Mouse (Mus musculus) spleen, postnatal 4 days (tissue): ENCODE data around the gene Foxi1.
"Not testable (repeated sequence)": the region's sequence is repeated elsewhere in the genome, so short reads cannot be mapped to it uniquely, and the experiment has no call there.

Experiments used
- DNase-seq, 2 experiments: peaks; one replicate each; pipeline ENCODE4 v3.0.0; 2022; ENCODE audit warnings: low spot score in 2 of 2

The Foxi1 gene

DNA sequence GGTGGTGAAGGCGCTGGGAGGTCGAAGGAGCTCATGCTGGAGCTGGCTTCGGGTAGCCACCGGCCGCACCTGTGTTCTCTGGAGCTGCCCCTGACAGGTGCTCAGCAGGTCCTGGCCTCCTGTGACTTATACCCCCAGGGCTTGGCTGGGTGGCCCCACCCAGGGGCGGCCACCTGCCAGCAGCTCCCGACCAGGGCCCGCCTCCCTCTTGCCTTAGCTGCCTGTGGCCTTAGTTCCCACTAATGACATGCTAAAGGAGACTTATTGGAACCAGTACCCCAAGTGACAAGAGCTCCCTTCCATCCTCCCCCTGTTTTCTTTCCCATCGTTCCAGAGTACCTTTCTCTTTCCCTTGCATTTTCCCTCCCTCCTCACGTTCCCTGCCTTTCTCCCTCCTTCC lies at the start of gene Foxi1:
Foxi1 (minus strand) TSS at position 101 of the 400 bp plus-strand sequence.
- no peak for DNase-seq

GRCm38 (mm10) chr11:34242979-34243378 lies 35.1 kb upstream of the Foxi1 start:
- DNase-seq = no peak

GRCm38 (mm10) chr11:34240252-34240651 lies 32.4 kb upstream of the Foxi1 start:
- DNase-seq = no peak

DNA sequence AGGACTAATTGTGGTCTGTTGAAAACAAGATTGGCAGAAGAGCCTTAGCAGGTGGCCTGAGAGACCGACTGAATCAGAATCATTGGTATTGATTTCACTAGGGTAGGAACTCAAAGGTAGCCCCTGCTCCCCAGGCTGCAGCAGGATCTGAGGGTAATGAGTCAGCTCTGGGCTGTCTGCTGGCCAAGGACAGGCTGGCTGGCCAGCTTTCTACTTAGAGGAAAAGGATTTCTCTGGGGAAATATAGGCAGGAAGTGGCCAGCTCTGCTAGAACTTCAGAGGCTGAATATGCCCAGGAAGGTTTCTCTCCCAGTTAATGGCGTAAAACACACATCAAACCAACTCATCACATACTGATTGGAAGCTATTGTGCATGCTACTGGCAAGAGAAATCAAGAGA lies 31.8 kb upstream of the Foxi1 start:
- no peak for DNase-seq

DNA sequence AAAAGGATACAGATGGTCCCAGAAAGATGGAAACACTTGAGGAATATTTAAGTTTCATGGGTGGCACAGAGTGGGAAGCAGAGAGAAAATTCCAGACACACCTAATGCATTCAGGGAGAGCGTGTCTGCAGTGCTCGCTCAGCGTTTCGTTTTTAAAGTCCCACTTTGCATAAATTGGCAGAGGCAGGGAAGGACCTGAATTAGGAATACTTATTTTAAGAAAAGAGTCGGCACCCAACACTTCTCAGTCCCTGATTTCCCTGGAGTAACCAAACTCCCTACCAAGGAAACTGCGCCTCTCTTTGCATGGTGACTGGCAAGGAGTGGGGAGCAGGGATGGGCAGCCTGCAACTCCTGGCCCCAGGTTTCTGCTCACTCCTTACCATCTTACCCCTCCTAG lies 29.0 kb upstream of the Foxi1 start:
- DNase-seq = no peak

DNA sequence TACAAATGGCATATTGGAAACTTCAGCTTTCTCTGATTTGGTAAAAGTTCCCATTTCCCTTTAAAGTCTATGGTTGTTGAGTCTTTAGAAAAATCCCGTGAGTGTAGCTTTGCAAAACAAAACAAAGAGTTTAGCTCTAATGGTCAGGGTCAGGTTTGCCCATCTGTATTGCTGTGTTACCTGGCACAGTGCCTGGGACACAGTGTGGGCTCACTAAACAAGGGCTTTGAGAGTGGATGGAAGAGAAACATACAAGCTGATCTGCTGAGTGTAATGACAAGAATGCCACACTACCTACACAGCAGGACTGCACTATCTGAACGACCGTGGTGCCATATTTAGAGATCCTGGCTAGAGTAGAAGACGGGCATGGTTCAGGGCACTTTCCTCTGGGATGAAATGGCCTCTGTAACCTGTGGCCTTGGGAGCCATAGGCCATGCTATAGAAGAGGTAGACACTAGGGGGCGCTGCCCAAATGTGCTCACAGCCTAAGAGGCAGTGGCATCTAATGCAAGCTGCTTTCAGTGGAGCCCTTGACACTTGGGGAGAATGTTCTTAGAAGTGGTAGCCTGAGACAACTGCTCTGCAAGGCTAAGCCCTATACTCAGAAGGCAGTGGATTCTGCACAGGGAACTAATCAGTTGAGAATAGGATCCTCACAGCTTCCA lies 28.3 kb upstream of the Foxi1 start:
- DNase-seq = no peak

DNA sequence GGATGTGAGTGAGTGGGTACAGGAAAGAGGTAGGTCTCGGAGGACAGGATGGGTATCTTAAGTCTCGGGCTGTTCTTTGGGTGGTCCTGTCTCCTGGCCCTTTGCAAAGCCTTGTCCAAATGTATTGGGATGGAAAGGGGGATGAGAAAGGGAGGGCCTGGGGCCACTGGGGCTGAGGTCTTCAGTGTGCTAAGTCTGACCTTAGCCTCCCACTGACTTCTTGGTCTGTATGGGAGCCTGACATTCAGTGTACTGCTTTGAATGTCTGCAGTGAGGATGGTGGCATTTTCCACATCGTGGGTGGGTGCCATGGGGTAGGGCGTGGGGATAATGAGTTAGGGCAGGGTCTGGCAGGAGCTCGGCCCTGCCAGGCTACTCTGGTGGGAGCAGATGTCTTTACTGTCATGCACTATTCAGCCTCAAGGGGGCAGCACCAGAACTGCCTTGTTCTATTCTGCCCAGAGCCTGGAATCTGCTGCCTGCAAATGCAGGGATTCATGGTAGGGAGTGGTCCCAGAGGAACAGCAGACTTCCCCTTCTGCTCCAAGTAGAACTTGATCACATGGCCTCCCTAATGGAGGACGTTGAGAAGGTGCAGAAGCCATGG lies 21.0 kb upstream of the Foxi1 start:
- peak; percentile 41 to 79 for DNase-seq

- no peak for DNase-seq
These were observed 19.3 kb upstream of the Foxi1 start for GRCm38 (mm10) chr11:34227180-34227579.

DNA sequence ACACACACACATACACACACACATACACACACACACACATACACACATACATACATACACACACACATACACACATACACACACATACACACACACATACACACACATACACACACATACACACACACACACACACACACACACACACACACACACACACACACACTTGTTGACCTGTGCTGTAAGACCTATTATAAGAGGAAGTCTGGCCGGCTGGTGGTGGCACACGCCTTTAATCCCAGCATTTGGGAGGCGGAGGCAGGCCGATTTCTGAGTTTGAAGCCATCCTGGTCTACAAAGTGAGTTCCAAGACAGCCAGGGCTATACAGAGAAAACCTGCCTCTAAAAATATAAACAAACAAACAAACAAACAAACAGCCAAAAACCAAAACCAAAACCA lies 12.7 kb upstream of the Foxi1 start:
- DNase-seq = not testable (repeated sequence)

GRCm38 (mm10) chr11:34212853-34213252 lies 5.0 kb upstream of the Foxi1 start:
- DNase-seq = peak; percentile 29 to 77

GRCm38 (mm10) chr11:34202769-34203168 lies 5.1 kb downstream of the Foxi1 start:
- no peak for DNase-seq

- no peak for DNase-seq
These were observed 12.7 kb downstream of the Foxi1 start for GRCm38 (mm10) chr11:34195142-34195541.

- DNase-seq = no peak
These were observed 13.5 kb downstream of the Foxi1 start for GRCm38 (mm10) chr11:34194158-34194941.

- DNase-seq = no peak
These were observed 14.2 kb downstream of the Foxi1 start for GRCm38 (mm10) chr11:34193658-34194057.

DNA sequence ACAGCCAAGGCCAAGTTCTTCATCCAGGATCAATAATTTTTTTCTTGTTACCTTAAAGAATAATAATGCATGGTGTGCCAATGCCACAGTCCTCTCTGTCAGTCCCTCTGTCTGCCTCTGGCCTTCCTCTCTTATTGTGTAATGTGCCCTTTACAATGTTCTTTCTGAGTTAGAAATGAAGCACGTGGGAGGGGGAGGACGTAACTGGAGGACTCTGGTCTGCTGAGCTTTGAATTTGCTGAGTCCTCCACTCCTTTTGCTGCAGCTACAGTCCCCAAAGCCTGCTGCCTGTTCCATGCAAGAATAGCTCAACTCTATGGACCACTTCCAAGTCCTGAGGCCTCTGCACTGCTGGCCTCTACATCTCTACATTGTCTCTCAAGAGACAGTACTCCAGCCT lies 23.6 kb downstream of the Foxi1 start:
- DNase-seq = no peak

DNA sequence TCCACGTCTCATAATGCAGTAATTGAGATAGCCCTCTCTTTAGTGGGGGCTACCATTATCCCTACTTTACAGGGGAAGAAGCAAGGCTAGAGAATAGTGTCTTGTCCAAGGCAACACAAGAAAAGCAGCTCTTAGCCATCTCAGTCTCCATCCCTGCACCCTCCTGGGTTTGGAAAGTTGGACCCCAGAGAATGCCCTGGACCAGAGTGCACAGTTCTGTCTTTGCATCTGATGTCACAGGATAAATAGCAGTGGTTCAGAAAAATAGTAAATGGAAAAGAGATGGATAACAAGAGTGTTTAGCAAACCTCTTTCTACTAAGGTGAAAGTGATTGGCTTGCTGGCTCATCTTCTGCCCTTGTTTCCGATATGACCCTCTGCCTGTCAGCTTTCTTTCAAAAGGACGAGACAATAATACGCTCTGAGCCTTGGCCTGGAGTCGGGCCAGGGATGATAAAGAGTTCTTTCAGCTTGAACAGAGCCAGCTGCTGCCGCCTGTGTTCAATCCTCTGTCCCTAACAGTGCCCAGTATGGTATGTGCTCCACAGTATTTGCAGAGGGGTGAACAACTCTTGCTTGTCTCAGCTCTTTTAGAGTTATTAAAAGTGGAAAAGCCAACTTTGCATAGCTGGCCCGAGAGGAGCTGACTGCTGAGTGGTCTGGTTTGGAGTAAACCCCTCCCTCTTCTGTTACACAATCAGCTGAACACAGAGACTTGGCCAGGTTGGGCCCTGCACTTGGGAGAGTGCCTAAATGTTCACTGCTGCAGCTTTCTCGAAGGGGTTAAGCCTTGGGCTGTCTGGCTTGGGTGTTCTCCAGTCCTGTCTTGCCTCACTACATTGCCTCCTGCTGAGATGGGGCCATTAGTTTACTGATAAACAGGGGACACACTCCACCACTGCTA lies 26.4 kb downstream of the Foxi1 start:
- no peak for DNase-seq

GRCm38 (mm10) chr11:34178752-34179151 lies 29.1 kb downstream of the Foxi1 start:
- DNase-seq = no peak

DNA sequence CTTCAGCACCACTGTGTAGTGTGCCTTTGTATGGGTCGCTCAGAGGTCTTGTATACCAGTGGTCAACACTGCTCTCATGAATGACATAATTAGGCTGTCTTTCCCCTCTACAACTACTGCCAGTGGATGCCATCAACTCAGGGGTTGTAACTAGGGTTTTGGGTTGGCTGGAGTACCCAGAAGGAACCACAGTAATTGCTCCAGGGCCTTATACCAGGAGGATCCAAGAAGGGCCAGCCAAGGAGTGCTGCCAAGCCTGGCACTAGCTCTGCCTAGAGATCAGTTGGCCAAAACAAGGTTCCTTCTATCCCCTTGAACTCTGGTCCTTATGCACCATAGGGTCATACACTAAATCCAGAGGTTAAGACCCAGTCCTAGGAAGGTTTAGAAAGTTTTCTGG lies 31.5 kb downstream of the Foxi1 start:
- no peak for DNase-seq

DNA sequence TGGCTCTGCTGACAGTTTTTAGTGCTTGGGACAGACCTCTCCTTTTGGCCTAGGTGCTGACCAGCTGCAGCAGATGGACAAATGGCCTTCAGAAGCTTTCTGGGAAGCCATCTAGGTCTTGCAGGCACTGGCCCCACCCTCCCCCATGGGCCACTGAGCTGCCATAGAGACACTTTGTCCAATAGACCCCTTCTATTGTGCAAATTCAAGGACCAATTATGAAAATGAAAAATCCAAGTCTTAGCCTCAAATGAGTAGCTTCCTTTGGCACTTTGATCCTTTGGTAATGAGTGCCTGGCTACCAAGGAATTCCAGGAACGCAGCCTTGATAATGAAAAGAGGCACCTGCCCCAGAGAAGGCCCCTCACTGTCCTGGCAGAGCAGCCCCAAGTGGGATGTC lies 36.7 kb downstream of the Foxi1 start:
- DNase-seq = no peak

GRCm38 (mm10) chr11:34169464-34169894 lies 38.4 kb downstream of the Foxi1 start:
- no peak for DNase-seq

- DNase-seq = no peak
These were observed 41.5 kb downstream of the Foxi1 start for GRCm38 (mm10) chr11:34166392-34166791.

- no peak for DNase-seq
These were observed 42.6 kb downstream of the Foxi1 start for GRCm38 (mm10) chr11:34165278-34165677.
